Mouse (Mus musculus) E14TG2a.4 (cell line): Measurements from ENCODE around the gene Maats1.
A peak's percentile ranks its signal among the peaks of the same experiment; 100 is the strongest.

Source experiments
- CTCF ChIP-seq: conservative IDR thresholded peaks from 2 replicates; pipeline ENCODE4 v1.5.1; 2014; ENCODE audit warnings: low read length
- NANOG ChIP-seq: IDR thresholded peaks from 2 replicates; pipeline ENCODE4 v1.6.1; 2014; ENCODE audit warnings: borderline replicate concordance, low read length, mixed read lengths
- POU5F1 ChIP-seq: IDR thresholded peaks from 2 replicates; pipeline ENCODE4 v1.6.1; 2014; ENCODE audit warnings: low read length, borderline replicate concordance

DNA sequence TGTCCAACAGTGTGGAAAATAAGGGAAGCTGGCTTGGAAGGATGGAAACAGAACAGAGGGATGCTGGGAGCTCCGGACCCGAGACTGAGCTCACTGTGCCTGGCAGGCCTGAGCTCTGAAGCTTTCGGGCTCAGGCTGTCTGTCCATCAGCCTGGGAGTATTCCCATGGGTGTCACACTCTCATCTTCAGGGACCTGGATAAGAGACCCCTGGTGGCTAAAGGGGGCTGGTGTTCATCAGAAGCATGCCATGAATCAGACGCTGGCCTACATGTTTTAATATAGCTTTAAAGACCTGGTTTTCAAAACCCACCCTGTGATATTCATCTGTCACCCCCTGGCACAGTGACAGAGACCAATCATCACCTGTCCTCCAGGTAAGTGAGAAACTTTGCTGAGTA lies 86.8 kb downstream of the Maats1 start:
- TF ChIP-seq CTCF (peak; percentile 28; the same call in 1 of the 2 replicates), POU5F1 (no peak), NANOG (no peak)
